Mouse (Mus musculus) heart, embryonic 16.5 days (tissue): Measurements from ENCODE around the gene Phgdh. TPM values are rescaled to one million over a fixed set of nuclear protein-coding genes. Genes with fewer than 3 reads are reported as not detected.

Experiments used
- ATAC-seq: fragments of 200-750 bp; cut with Nextera tagmentation; replicated peaks from 2 replicates; pipeline ENCODE4 v1.8.0; 2017; ENCODE audit warnings: moderate number of reproducible peaks; ENCODE audit not compliant: insufficient read depth, low FRiP score; ENCODE audit errors: extremely low read depth
- H3K27ac ChIP-seq: fragments of 300-500 bp; sonication (generic); 2 replicates; pipeline ENCODE4 v1.5.1; 2014; ENCODE audit warnings: mild to moderate bottlenecking, low read length, control low read depth, moderate library complexity
- H3K27me3 ChIP-seq: fragments of 300-500 bp; sonication (generic); 2 replicates; pipeline ENCODE4 v1.6.1; 2014; ENCODE audit warnings: low read length, mixed read lengths; ENCODE audit not compliant: control insufficient read depth, insufficient read depth
- H3K36me3 ChIP-seq: fragments of 300-500 bp; sonication (generic); 2 replicates; pipeline ENCODE4 v1.6.1; 2014; ENCODE audit not compliant: control insufficient read depth, insufficient read depth
- H3K4me1 ChIP-seq: fragments of 300-500 bp; sonication (generic); 2 replicates; pipeline ENCODE4 v1.6.1; 2014; ENCODE audit warnings: low read length, mixed read lengths; ENCODE audit not compliant: control insufficient read depth, insufficient read depth
- H3K4me2 ChIP-seq: fragments of 300-500 bp; sonication (generic); 2 replicates; pipeline ENCODE4 v1.6.1; 2014; ENCODE audit warnings: low read depth, mild to moderate bottlenecking, control low read depth, low read length
- H3K4me3 ChIP-seq: fragments of 300-500 bp; sonication (generic); 2 replicates; pipeline ENCODE4 v1.5.1; 2014; ENCODE audit warnings: mild to moderate bottlenecking, control low read depth, low read length
- H3K9ac ChIP-seq: fragments of 300-500 bp; sonication (generic); 2 replicates; pipeline ENCODE4 v1.6.1; 2014; ENCODE audit warnings: low read length, control low read depth
- H3K9me3 ChIP-seq: fragments of 300-500 bp; sonication (generic); replicated peaks from 2 replicates; pipeline ENCODE4 v1.6.1; 2016; ENCODE audit warnings: low read length; ENCODE audit not compliant: control insufficient read depth
- WGBS: fragments of 180-500 bp; shearing (Covaris S2); extraction: QIAGEN DNeasy Blood & Tissue Kit; methylation state at CpG from one replicate; pipeline ENCODE4 v1.1.7; 2014; 5-methylcytosine and 5-hydroxymethylcytosine counted together
- polyA plus RNA-seq: library from polyadenylated mRNA; unstranded; fragments of >200 nt; fragmentation: Nextera tagmentation; extraction: Ambion mirVana; gene quantifications from 2 replicates; pipeline ENCODE4 v1.2.1, GENCODE M21; 2015

The Phgdh gene
- polyA plus RNA-seq, 1 experiment from 2014 or later, result 112 TPM

- H3K36me3 ChIP-seq, result no peaks in the 10 kb centered on the region
- 88% methylated on average over 5 of the region's 5 CpGs for WGBS
- H3K9ac ChIP-seq, result no peak overlapping the region
- ATAC-seq, result no peak
- H3K9me3 ChIP-seq, result 0 out of 2 replicates have a peak, but pooled peaks cover 2% of the 10 kb centered on the region
- peaks cover 12% of the 10 kb centered on the region for H3K4me1 ChIP-seq
- H3K4me2 ChIP-seq, result no peak overlapping the region
- H3K27me3 ChIP-seq, result no peaks in the 10 kb centered on the region
- no peak overlapping the region for H3K27ac ChIP-seq
- no peak overlapping the region for H3K4me3 ChIP-seq
These were observed 56.6 kb downstream of the Phgdh start for GRCm38 (mm10) chr3:98283205-98283604.

GRCm38 (mm10) chr3:98282422-98282821, 57.4 kb downstream of the Phgdh start:
- 89% methylated on average over 8 of the region's 8 CpGs for WGBS
- Histone ChIP-seq H3K9ac (no peak overlapping the region), H3K9me3 (0 out of 2 replicates have a peak, but pooled peaks cover 2% of the 10 kb centered on the region), H3K4me1 (peaks cover 12% of the 10 kb centered on the region), H3K4me2 (no peak overlapping the region), H3K27ac (no peak overlapping the region), H3K36me3 (no peaks in the 10 kb centered on the region), H3K27me3 (no peaks in the 10 kb centered on the region), H3K4me3 (no peak overlapping the region)
- no peak for ATAC-seq

GRCm38 (mm10) chr3:98280933-98281678, 58.7 kb downstream of the Phgdh start:
- H3K9ac ChIP-seq, result peak overlapping the region; percentile 39; the same call in 1 of the 2 replicates
- H3K4me1 ChIP-seq, result peaks cover 12% of the 10 kb centered on the region
- WGBS, result 36% methylated on average over 12 of the region's 12 CpGs
- peak overlapping the region; percentile 52 for H3K4me2 ChIP-seq
- no peaks in the 10 kb centered on the region for H3K27me3 ChIP-seq
- no peaks in the 10 kb centered on the region for H3K36me3 ChIP-seq
- H3K4me3 ChIP-seq, result peak overlapping the region; percentile 35
- H3K27ac ChIP-seq, result peak overlapping the region; percentile 55; the same call in 1 of the 2 replicates
- no peaks in the 10 kb centered on the region for H3K9me3 ChIP-seq
- peak; percentile 65 for ATAC-seq

GRCm38 (mm10) chr3:98280204-98280932, 59.4 kb downstream of the Phgdh start, which contains the start of gene Hmgcs2:
Gene Hmgcs2 (plus strand): TSS chr3:98280435.
- Histone ChIP-seq H3K4me3 (peak within 1 kb of the TSS; percentile 35), H3K4me2 (peak within 1 kb of the TSS; percentile 52), H3K9ac (peak within 1 kb of the TSS; percentile 39; the same call in 1 of the 2 replicates), H3K27ac (peak within 1 kb of the TSS; percentile 55), H3K27me3 (no peaks in the 10 kb centered on the region), H3K4me1 (peaks cover 12% of the 10 kb centered on the region), H3K9me3 (no peaks in the 10 kb centered on the region), H3K36me3 (no peaks in the 10 kb centered on the region)
- ATAC-seq, result peak; percentile 46
- WGBS, result 48% methylated on average over 14 of the region's 14 CpGs

GRCm38 (mm10) chr3:98279682-98280081, 60.1 kb downstream of the Phgdh start:
- Histone ChIP-seq H3K4me1 (peaks cover 12% of the 10 kb centered on the region), H3K27me3 (no peaks in the 10 kb centered on the region), H3K4me2 (no peak overlapping the region; the same call in 1 of the 2 replicates), H3K9ac (no peak overlapping the region), H3K27ac (peak overlapping the region; percentile 49), H3K4me3 (no peak overlapping the region), H3K36me3 (no peaks in the 10 kb centered on the region), H3K9me3 (no peaks in the 10 kb centered on the region)
- ATAC-seq, result 0 out of 2 replicates have a peak, but pooled peaks have one; percentile 10
- WGBS, result 26% methylated on average over 4 of the region's 4 CpGs

GRCm38 (mm10) chr3:98273623-98274398, 66.0 kb downstream of the Phgdh start:
- no peak overlapping the region for H3K4me3 ChIP-seq
- H3K27ac ChIP-seq, result no peak overlapping the region
- H3K4me1 ChIP-seq, result peaks cover 3% of the 10 kb centered on the region; the same call in 1 of the 2 replicates
- H3K36me3 ChIP-seq, result no peaks in the 10 kb centered on the region
- WGBS, result 49% methylated on average over 11 of the region's 11 CpGs
- no peak overlapping the region for H3K9ac ChIP-seq
- no peaks in the 10 kb centered on the region for H3K9me3 ChIP-seq
- no peak overlapping the region for H3K4me2 ChIP-seq
- ATAC-seq, result no peak
- H3K27me3 ChIP-seq, result no peaks in the 10 kb centered on the region

GRCm38 (mm10) chr3:98267249-98267651, 72.5 kb downstream of the Phgdh start:
- Histone ChIP-seq H3K9me3 (no peaks in the 10 kb centered on the region), H3K27me3 (no peaks in the 10 kb centered on the region), H3K9ac (no peak overlapping the region), H3K4me2 (no peak overlapping the region), H3K36me3 (no peaks in the 10 kb centered on the region), H3K4me3 (no peak overlapping the region), H3K4me1 (peaks cover 14% of the 10 kb centered on the region), H3K27ac (peak overlapping the region; percentile 15; the same call in 1 of the 2 replicates)
- 13% methylated on average over 6 of the region's 6 CpGs for WGBS
- ATAC-seq, result peak; percentile 80
